Mouse (Mus musculus): ENCODE data around the gene Kat14.

GRCm38 (mm10) chr2:144450378-144450777, 81.6 kb downstream of the Kat14 start:
- TF ChIP-seq CTCF (IDR thresholded peaks at IDR 0.05), result no peak
- TF ChIP-seq EP300 (IDR thresholded peaks at IDR 0.05), result no peak

All from lung, postnatal 0 days (tissue).